Mouse (Mus musculus) liver, postnatal 0 days (tissue): Measurements from ENCODE around the gene Mpg.

Experiments used
- CTCF ChIP-seq: sonication (generic); IDR thresholded peaks from 2 replicates; pipeline ENCODE4 v1.5.1; 2016; ENCODE audit warnings: antibody characterized with exemption, low read depth
- EP300 ChIP-seq: IDR thresholded peaks from 2 replicates; pipeline ENCODE4 v1.6.1; 2016; ENCODE audit warnings: antibody characterized with exemption, low read depth, mild to moderate bottlenecking

- TF ChIP-seq CTCF (no peak), EP300 (no peak)
Measured at GRCm38 (mm10) chr11:32278458-32278957, 52.2 kb downstream of the Mpg start.
